Mouse (Mus musculus) spleen, adult 12 weeks (tissue): ENCODE measurements around the gene Nmur1.
A peak's percentile ranks its signal among the peaks of the same experiment; 100 is the strongest.
"Not testable (repeated sequence)": the region's sequence is repeated elsewhere in the genome, so short reads cannot be mapped to it uniquely, and the experiment has no call there.

Source experiments
- DNase-seq: peaks from one replicate; pipeline ENCODE4 v3.0.0; 2022; ENCODE audit warnings: low spot score

Gene Nmur1

DNA sequence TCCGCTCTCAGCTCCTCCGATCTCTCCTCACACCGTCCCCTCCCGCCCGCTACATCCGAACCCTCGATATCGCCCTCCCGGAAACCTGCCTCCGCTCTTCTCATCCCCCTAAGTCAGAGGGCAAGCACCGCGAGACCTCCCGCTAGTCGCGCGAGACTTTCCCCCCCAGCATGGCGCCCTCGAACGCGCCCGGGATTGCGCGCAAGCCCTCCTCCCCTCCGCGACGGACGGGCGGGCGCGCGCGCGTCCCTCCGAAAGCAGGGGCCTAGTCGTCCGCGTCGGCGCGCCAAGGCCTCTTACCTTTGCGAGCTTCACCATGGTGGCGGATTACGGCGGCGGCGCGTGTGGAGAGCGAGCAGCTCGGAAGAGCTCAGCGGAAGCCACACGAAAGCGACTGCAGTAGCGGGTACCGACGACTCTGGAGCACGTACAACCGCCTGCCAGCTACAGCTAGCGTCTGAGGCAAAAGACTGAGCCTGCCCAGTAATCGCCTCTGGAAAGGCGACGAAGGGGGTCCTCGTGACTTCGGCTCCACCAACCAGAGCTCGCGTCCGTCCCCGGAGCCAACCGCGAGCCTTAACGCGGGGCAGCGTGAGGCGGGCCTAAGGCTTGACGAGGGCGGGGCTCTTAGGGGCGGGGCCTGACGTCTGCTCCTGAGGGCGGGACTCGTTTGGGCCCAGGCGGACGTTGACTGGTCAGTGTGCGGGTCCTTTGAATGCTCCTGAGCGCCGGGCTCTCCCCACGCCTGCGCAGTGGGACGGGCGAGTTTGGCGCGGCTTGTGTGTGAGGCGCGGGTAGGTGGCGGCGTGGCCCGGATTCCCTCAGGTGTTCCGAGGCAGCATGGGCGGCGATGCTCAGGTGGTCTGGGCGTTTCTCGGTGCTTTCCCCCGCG, 66.9 kb downstream of the Nmur1 start, which contains the start of gene Ncl:
TSS of gene Ncl (minus strand) at position 495 of the 892 bp plus-strand sequence.
- peak; percentile 94 for DNase-seq

DNA sequence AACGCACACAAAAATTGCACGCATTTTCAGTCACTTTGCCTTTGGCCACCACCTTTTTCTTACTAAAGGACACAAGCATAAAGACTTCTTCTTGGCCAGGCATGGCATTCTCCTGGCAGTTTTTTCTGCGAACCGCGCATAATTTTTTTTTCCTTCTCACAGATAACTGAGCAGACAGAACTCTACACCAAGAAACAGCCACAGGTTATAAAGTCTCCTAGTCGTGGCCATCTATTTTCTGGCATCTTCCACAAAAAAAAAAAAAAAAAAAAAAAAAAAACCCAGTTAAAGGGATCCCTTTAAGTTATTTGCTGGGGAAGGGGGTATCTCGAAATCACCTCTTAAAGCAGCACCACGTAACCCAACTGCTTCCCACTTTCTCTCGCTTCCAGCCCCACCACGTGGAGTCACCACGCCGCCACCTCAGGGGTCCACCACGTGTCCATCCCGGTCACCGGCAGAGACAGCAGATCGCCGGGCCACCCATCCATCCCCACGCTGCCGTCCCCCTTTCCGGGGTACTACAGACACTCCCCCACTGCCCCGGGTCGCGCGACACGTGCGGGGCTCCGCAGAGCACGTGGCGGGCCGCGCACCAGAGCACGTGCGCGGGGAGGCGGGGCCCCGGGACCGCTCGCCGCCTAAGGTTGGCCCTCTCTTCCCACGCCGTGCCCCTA, 67.7 kb downstream of the Nmur1 start:
- no peak for DNase-seq

DNA sequence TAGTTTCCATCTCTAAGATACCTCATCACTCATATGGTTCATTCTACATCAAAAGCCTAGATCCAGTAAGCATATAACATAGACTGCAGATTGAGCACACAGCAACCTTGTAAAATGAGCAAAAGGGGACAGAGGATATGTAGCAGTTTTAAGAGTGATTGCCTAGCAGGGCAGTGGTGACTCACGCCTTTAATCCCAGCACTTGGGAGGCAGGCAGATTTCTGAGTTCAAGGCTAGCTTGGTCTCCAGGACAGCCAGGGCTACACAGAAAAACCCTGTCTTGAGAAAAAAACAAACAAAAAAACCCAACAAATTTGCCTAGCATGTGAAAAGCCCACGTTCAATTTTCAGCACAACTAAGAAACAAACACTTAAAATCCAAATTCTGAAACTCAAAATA, 71.8 kb downstream of the Nmur1 start:
- DNase-seq, result no peak

DNA sequence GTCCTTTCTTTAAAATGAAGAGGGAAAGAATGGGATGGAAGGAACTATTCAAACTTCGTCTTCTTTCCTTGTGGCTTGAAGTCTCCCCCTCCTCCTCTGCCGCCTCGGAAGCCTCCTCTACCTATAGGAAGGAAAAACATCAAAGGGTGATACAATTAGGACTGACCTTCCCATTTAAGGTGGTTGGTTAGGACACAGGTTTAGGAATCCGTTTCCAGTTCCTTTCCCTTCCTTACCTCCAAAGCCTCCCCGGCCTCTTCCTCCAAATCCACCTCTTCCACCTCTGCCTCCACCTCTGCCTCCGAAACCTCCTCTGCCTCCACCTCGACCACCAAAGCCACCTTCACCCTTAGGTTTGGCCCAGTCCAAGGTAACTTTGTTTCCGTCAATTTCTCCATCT, 75.5 kb downstream of the Nmur1 start:
- no peak for DNase-seq

DNA sequence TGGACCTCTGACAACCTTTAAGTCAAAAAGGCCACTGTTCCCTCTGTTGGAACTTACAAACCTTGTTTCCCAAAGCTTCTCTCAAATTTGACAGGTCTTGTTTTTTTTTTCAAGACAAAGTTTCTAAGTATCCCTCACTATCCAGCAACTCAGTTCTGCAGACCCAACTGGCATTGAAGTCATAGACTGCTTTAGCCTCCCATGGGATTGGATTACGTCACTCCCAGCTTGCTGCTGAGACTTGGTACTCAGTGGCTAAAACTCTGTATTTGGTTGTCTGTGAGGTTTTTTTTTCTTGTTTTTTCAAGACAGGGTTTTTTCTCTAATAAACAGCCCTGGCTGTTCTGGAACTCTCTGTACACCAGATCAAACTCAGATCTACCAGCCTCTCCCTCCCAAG, 76.3 kb downstream of the Nmur1 start:
- DNase-seq, result no peak

DNA sequence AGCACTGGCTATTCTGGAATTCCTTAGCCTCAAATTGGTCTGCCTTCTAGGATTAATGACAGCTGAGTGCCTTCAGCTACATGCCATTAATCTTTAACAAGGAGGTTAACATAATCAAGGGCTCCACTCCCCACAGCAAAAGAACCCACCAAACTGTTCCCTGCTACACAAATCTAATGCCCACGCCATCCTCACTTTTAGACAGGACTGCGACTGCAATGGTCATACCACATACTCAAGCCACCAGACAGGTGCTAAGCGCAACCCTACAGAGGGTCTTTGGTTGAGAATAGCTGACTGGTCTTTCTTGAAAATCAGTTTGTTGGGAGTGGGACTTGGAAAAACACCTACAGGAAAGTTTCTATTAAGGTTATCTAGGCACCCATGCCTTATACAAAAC, 76.8 kb downstream of the Nmur1 start:
- no peak for DNase-seq

DNA sequence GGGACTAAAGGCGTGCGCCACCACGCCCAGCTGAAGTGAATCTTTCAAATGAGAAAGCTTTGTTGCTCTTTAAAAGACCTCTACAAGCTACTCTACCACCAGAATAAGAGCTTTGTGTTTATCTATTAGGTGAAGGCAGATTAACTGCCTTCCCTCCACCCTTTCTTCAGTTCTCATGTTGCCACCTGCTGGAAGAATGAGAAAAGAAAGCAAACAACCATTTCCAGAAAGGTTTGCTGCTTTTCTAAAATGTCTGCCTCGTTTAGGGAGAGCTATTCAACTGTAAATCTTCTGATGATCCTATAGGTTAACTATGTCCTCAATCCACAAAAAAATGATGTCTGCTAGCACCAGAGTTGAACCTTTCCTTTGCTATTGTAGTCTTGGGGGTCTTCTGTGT, 77.2 kb downstream of the Nmur1 start:
- no peak for DNase-seq

DNA sequence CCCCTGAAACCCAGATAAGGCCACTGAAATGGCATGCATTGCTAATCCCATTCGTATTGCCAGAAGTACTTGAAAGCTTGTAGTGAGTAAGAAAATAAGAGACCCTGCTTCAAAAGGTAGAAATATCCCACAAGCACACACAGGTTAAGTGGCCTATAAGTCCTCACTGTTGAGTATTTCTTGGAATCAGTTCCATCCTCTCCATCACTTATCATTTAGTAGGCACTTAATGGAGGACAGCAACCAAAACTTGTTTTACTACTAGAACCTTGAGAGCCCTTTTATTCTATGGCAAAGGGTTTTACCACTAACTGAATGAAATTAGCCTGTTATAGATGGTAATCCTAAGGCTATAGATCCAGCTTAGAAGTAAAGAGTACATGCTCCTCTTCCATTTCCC, 77.9 kb downstream of the Nmur1 start:
- DNase-seq, result no peak

DNA sequence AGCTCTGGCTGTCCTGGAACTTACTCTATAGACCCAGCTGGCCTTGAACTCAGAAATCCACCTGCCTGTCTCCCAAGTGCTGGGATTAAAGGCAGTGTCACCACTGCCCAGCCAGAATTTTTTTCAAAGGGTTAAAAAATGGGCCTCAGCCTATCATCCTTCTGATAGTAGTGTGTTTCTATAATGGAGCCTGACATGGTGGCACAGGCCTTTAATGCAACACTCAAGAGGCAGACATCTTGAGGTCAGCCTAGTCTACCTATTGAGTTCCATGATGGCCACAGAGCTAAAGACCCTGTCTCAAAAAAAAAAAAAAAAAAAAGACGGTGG, 78.3 kb downstream of the Nmur1 start:
- no peak for DNase-seq

DNA sequence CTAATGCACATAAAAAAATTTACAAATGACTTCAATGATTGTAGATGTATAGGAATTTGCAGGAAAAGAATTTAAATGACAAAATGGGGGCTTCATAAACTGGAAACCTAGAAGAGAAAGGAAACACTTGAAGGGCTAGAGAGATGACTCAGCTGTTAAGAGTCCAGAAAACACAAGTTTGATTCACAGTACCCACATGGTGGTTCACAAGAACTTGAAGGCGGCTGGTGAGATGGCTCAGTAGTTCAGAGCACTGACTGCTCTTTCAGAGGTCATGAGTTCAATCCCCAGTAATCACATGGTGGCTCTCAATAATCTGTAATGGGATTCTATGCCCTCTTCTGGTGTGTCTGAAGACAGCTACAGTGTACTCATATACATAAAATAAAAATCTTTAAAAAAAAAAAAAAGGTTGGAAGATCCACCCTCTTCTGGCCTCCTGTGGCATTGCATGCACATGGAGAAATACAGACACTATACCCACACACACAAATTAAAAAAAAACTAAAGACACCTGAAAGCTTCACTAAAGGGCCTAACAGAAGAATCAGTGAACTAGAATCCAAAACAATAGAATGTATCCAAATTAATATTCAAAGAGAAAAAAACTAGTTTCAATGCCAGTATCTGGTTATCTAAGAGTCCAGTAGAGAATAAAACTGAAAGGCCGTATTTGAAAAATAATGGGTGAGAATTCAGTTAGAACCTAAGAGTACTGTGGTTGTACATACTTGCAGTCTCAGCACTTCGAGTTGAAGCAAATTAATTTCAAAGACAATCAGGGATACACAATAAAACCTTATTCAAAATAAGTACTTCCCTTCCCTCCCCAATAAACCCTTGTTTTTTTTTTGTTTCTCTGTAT, 78.9 kb downstream of the Nmur1 start:
- DNase-seq, result no peak

DNA sequence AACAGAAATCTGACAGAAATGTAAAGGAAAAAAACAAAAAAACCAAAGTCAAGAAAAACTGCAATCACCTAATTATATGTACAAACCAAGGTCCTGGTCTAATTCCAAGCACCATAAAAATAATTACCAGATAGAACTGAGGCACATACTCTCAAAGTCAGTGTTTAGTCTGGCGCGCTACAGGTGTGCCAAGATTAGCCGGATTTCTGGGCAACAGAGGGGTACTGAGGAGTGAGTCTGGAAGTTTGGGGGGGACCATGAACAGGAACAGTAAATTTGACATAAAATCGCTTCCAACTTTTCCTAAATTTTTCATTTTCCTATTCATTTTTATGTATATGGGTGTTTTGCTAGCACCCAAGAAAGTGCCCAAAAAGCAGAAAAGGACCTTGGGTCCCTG, 80.1 kb downstream of the Nmur1 start:
- no peak for DNase-seq

DNA sequence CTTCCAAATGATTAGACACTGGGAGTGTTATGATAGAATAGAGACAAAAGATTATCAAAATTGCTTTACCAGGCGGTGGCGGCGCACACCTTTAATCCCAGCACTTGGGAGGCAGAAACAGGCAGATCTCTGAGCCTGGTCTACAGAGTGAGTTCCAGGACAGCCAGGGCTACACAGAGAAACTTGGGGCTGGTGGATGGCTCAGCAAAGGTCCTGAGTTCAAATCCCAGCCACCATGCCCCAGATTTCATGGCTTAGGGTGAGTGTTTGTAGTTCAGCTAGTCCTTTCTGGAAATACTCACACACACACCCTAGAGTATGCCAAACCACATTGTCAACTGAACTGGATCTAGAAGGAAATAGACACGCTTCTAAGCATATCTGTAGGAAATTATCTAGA, 81.0 kb downstream of the Nmur1 start:
- DNase-seq, result no peak

DNA sequence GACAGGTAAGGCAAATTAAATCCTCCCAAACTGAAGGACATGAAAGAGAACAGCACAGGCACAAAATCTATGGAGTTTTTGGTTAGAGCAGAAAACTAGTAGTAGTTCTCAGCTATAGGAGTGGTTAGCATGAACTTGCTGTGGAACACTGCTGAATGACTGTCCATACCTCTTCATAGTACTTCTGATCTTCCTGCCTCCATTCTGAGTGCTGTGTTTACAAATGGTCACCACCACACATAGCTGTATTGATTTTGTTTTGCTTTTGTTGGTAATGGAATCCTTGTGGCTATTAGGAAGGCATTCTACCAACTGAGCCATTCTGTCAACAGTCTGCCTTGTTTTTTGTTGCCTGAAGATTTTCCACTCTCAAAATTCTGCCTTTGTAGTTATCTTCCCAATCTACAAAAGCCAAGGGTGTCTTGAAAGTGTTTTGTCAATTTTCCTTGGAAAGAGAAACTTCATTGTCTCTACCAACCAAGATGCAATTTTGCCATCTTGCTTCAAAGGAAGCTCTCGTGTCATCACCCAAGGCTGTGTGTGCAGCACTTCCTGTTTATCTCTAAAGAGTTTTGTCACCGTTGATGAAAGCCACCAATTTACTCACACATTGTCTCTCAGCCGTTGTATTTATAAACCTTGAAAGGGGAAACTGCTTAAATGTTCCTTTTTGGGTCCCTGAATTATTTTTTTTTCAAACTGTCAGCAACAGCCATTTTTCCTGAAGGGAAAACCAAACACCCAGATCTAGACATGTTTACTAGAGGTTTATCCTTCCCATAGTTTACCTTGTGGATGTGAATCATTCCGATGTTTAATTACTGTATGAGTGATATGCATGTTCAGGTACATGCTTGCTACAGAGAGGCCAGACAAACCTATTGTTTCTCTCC, 81.8 kb downstream of the Nmur1 start:
- DNase-seq, result no peak

DNA sequence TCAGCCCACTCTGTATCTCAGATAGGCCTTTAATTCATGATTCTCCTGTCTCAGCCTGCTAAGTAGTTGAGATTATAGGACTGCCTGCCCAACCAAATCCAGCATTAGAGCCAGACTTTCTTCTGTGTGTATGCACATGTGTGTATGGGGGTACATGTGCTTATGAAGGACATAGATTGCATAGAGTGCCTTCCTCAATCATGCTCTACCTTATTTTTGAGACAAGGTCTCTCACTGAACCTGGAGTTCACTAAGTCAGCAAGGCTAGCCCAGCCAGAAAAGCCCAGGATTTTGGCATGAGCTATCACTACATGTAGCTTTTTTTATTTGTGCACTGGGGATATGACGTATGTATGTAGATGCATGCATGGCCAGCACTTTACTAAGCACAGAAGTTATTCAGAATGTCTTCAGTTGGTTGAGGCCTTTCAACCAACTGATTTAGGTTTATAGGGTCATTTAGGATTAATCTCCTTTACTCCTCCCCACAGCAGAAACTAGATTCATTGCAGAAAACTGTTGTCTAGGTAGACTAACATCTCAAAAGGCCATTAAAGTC, 82.9 kb downstream of the Nmur1 start:
- no peak for DNase-seq

DNA sequence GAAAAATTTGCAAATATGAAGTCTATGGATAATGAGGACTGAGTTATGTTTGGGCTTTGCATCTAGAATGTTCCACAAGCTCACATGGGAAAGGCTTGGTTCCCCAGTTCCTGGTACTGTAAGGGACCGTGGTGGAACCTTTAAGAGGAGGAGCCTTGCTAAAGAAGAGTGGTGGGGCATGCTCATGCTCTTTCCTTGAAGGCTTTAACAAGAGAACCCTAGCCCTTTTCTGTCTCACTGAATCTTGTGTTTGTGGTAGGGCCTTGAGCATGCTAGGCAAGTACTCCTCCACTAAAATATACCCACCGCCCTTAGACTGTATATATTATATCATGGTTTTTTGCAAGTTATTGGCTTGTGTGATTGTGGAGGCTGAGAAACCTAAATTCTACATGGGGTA, 83.7 kb downstream of the Nmur1 start:
- no peak for DNase-seq

DNA sequence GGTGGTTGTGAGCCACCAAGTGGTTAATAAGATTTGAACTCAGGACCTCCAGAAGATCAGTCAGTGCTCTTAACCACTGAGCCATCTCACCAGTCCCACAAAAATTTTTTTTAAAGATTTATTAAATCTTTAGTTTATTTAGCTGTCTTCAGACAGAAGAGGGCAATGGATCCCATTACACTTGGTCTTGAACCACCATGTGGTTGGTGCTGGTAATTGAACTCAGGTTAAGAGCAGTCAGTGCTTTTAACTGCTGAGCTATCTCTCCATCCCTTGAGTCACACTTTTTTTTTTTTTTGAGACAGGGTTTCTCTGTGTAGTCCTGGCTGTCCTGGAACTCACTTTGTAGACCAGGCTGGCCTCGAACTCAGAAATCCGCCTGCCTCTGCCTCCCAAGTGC, 84.9 kb downstream of the Nmur1 start:
- not testable (repeated sequence) for DNase-seq

DNA sequence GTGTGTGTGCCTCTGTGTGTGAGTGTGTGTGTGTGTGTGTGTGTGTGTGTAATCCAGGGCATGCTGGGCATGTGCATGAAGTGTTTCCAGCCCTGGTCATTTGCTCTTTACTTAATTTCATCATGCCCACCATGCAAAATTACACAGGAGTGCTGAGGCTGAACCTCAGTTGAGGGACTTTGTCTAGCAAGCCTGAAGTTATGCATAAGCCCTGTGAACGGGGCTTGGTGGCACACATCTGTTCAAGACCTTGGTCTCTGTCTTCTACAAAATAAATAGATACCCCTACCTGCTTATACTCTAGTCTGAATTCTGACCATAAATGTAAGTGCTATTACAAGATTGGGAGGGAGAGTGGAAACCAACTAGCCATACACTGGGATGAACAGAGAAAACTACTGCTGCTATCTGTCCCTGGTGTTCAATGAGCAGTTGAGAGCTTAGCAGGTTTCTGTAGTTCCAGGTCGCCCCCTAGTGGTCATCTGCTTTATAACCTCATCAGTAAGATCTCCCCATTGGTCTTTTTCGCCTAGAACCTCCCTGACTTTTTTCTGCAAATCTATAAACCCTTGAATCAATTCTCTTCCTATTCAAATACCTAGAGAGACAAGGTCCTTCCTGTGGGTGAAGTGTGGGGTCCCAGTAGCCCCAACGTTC, 86.7 kb downstream of the Nmur1 start:
- peak; percentile 65 for DNase-seq

DNA sequence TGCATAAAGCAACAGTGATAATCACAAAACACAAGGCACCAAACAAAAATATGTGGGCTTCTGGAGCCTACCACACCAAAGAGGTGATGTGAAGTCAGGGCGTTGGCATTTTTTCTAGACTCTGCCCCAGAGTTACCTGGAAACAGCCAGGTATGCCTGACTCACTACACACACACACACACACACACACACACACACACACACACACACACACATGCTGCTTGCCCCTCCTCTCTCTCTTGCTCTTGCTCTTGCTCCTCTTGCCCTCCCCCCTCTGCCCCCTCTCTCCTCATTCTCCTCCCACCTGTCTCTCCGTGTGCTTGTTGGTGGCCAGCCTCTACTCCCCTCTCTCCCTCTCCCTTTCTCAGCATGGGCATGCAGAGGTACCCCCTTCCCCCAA, 89.7 kb downstream of the Nmur1 start:
- DNase-seq, result no peak
